In the genomic region with DNA sequence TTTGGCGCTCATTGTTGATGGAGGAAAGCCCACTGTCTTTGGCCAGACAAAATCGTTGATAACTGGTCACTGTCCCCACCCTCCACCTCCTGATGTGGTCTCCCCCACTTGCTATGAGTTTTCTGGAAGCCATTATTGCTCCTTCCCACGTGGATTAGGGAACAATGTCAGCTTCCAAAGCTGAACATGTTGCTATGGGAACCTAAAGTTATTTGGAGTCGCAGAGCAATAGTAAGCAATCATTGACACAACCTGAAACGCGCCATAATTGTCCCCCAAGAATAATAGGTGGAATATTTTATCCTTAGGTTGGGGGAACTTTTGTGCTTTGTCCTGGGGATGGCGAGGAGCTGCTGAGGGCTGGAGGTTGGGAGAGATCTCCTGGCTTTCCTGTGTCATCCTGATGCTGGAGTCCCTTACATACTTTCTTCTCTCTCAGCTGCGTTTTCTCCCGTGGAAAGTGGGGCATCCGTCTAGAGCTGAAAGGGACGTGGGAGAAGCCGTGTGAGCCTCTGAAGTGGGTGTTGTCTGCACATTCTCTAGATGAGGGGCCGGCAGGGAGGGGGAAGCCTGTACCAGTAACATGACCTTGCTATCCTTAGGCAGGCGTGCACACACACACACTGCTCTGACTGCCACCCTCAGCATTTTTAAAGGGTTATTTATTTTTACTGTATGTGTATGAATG, we compare ENCODE assay signal across 15 mouse cellular contexts. TPM values are rescaled to one million over a fixed set of nuclear protein-coding genes. Genes with fewer than 3 reads are reported as not detected.
DNase-seq lines count a peak whose midpoint lies in the region; ATAC-seq and TF ChIP-seq lines count a peak whose summit lies in the region.
"Had no signal": no experiment of that assay in that cellular context is flagged by ENCODE, and none has a peak within 500 bp of the region (broad histone marks: within the 10 kb centered on the region; RNA-seq: fewer than 3 reads in every experiment).

No protein-coding gene starts in this region.

- H3K4me1 ChIP-seq in hindbrain, postnatal 0 days (ENCODE audit: insufficient read depth, low read length), result no peaks in the 10 kb centered on the region; the same call in 1 of the 2 replicates
- H3K4me1 ChIP-seq in hindbrain, embryonic 11.5 days (replicated peaks; ENCODE audit: control insufficient read depth, insufficient read depth, low read length), result no peaks in the 10 kb centered on the region

- H3K4me3 ChIP-seq in hindbrain, postnatal 0 days (ENCODE audit: low read length), result no peak overlapping the region
- no peak overlapping the region for H3K4me3 ChIP-seq in hindbrain, embryonic 11.5 days (ENCODE audit: low read depth, low read length)
- H3K4me3 ChIP-seq: embryonic facial prominence, embryonic 15.5 days; heart, embryonic 12.5 days had no signal

- no peak for TF ChIP-seq CTCF in hindbrain, postnatal 0 days (IDR thresholded peaks at IDR 0.05; ENCODE audit: low read depth)

- ATAC-seq in hindbrain, postnatal 0 days, result no peak
- ATAC-seq in hindbrain, embryonic 11.5 days (ENCODE audit: low FRiP score), result no peak

- no peaks in the 10 kb centered on the region for H3K36me3 ChIP-seq in hindbrain, postnatal 0 days (ENCODE audit: insufficient read depth, low read length)
- H3K36me3 ChIP-seq in hindbrain, embryonic 11.5 days (ENCODE audit: control insufficient read depth, insufficient read depth, low read length), result no peaks in the 10 kb centered on the region
- H3K36me3 ChIP-seq: embryonic facial prominence, embryonic 15.5 days; heart, embryonic 12.5 days had no signal

- H3K4me2 ChIP-seq in hindbrain, postnatal 0 days (ENCODE audit: low read depth, low read length), result no peak overlapping the region
- no peak overlapping the region for H3K4me2 ChIP-seq in hindbrain, embryonic 11.5 days (replicated peaks; ENCODE audit: low read depth, low read length)
- H3K4me2 ChIP-seq: embryonic facial prominence, embryonic 15.5 days; heart, embryonic 12.5 days had no signal

- no peaks in the 10 kb centered on the region for H3K9me3 ChIP-seq in hindbrain, postnatal 0 days (ENCODE audit: low read length)
- H3K9me3 ChIP-seq in hindbrain, embryonic 11.5 days (ENCODE audit: control insufficient read depth, low read length), result no peaks in the 10 kb centered on the region
- H3K9me3 ChIP-seq: embryonic facial prominence, embryonic 15.5 days; heart, embryonic 12.5 days had no signal

- peak; percentile 30 for DNase-seq in hindbrain, postnatal 0 days (ENCODE audit: low spot score)
- DNase-seq in hindbrain, embryonic 11.5 days (ENCODE audit: low spot score), result no peak
- DNase-seq in frontal cortex, postnatal 10 days (ENCODE audit: low spot score in 2 of 2), result peak; percentile 12 to 14
- peak; percentile 49 to 79 for DNase-seq in left cerebral cortex, postnatal 25 days (ENCODE audit: low spot score in 2 of 2)
- peak; percentile 30 for DNase-seq in right cerebral cortex, postnatal 14 days
- DNase-seq in ovary, adult 18-20 months (ENCODE audit: low spot score), result no peak
- no peak for DNase-seq in gastrocnemius, postnatal 36 days

- H3K9ac ChIP-seq in hindbrain, postnatal 0 days (replicated peaks; ENCODE audit: low read length), result peak overlapping the region; percentile 24; the same call in 1 of the 2 replicates
- H3K9ac ChIP-seq in hindbrain, embryonic 11.5 days (ENCODE audit: low read depth, low read length), result no peak overlapping the region
- H3K9ac ChIP-seq: embryonic facial prominence, embryonic 15.5 days; heart, embryonic 12.5 days had no signal

- H3K27me3 ChIP-seq in hindbrain, postnatal 0 days (ENCODE audit: insufficient read depth, low read length), result no peaks in the 10 kb centered on the region
- no peaks in the 10 kb centered on the region for H3K27me3 ChIP-seq in hindbrain, embryonic 11.5 days (ENCODE audit: control insufficient read depth, insufficient read depth, low read length)
- H3K27me3 ChIP-seq: embryonic facial prominence, embryonic 15.5 days had no signal

- H3K27ac ChIP-seq in hindbrain, postnatal 0 days, result peak overlapping the region; percentile 15; the same call in 1 of the 2 replicates
- H3K27ac ChIP-seq in hindbrain, embryonic 11.5 days (ENCODE audit: low read depth, low read length), result no peak overlapping the region
- H3K27ac ChIP-seq: embryonic facial prominence, embryonic 15.5 days; kidney, postnatal 0 days had no signal

- intact Hi-C loops in left cerebral cortex, postnatal 25 days (cut with DNase I), result loop anchor here (5.0 kb wide), 1 partner anchor 249 kb away; a partner anchor contains a TSS
- intact Hi-C loops in gastrocnemius, postnatal 36 days (cut with DNase I), result no loop called here

- 25% methylated on average over 14 of the region's 14 CpGs for WGBS in hindbrain, postnatal 0 days
- WGBS in hindbrain, embryonic 11.5 days, result 48% methylated on average over 14 of the region's 14 CpGs

RNA-seq across cellular contexts. Expression of a gene that starts 49.7 kb away (rescaled TPM):
- total RNA-seq in hindbrain, postnatal 0 days (2014; rRNA removed), result 2.7 and 3.7 TPM in 2 replicates
- polyA plus RNA-seq in hindbrain, postnatal 0 days (2015; fragmentation: Nextera tagmentation; extraction: Ambion mirVana), result 3.6 and 4.0 TPM in 2 replicates
- polyA plus RNA-seq in hindbrain, embryonic 11.5 days (2014; fragmentation: Nextera tagmentation; extraction: Ambion mirVana), result 0.28 and 0.52 TPM in 2 replicates
- total RNA-seq in left cerebral cortex, postnatal 25 days (2021), result 1 to 10 TPM; 3.8 to 7.4 TPM
- total RNA-seq in gastrocnemius, postnatal 36 days (2021), result not detected
- total RNA-seq: CH12.LX; gastrocnemius, adult 8-10 months; liver, adult 2 months had no signal
- polyA plus RNA-seq: lung, embryonic 16.5 days; spleen, adult 2 months had no signal

Comparison
In these comparisons a context has a peak if more than half of its experiments do, and no peak if none do; other contexts are left out.
1. DNase-seq: peak in hindbrain, postnatal 0 days (single experiment), frontal cortex, postnatal 10 days (2 of 2), left cerebral cortex, postnatal 25 days (2 of 2) and right cerebral cortex, postnatal 14 days (single experiment); none in hindbrain, embryonic 11.5 days (single experiment), ovary, adult 18-20 months (single experiment) and gastrocnemius, postnatal 36 days (0 of 2).